Mouse (Mus musculus): ENCODE results near the gene Hbb-y. TPM values are rescaled to one million over a fixed set of nuclear protein-coding genes. Genes with fewer than 3 reads are reported as not detected.

Gene Hbb-y
- total and polyA plus RNA-seq, 2 experiments from 2014 or later, result 0.87 to 1.0 TPM

DNA sequence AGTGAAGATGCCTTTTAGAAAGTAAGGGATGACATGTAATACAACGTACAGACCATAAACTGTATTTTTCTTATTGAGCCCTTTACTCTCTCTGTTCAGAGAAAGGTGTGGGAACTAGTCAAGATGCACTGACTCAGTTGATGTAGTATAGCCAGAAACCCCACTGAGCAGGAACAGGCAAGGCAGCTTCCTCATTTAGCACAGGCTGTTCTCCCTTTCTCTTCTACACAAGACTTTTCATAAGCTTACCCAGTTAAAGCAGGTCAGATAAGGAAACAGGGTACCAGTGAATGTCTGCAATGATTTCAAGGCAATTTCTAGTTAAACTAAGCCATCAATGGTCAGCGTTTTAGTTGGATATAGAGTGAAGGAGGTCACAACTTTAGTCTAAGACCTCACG is 8.5 kb upstream of the Hbb-y start:
- no peaks in the 10 kb centered on the region for H3K4me1 ChIP-seq (ENCODE audit: insufficient read depth)
- no peak overlapping the region for H3K4me2 ChIP-seq (ENCODE audit: low read depth)
- no peak overlapping the region for H3K4me3 ChIP-seq (ENCODE audit: low read depth, low read length)
- no peak for ATAC-seq
- H3K9me3 ChIP-seq (ENCODE audit: low read length), result no peaks in the 10 kb centered on the region
- DNase-seq, result no peak
- no peak for TF ChIP-seq CTCF (IDR thresholded peaks at IDR 0.05; ENCODE audit: low read depth)
- no peaks in the 10 kb centered on the region for H3K27me3 ChIP-seq (ENCODE audit: insufficient read depth, low read length)
- WGBS, result 79% methylated on average over 3 of the region's 3 CpGs
- no peaks in the 10 kb centered on the region for H3K36me3 ChIP-seq (ENCODE audit: insufficient read depth)
- H3K27ac ChIP-seq (ENCODE audit: low read depth, low read length), result no peak overlapping the region
- no peak overlapping the region for H3K9ac ChIP-seq

DNA sequence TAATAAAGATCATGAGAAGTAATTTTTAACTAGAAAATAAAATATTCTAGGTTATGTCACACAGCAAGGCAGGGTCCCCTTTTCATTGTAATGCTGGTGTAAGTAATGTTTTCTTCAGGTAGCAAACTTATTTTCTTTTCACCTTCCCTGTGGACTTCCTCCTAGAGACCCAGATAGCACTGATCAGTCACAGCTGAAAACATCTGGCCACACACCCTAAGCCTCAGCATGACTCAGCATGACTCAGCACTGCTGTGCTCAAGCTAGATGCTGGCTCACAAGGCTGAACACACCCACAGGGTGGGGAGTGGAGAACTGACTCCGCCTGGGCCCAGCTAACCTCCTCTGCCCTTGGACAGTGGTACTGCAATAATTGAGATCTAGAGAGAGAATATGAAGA is 7.8 kb upstream of the Hbb-y start:
- no peaks in the 10 kb centered on the region for H3K27me3 ChIP-seq (ENCODE audit: insufficient read depth, low read length)
- no peak overlapping the region for H3K9ac ChIP-seq
- no peak for ATAC-seq
- no peaks in the 10 kb centered on the region for H3K36me3 ChIP-seq (ENCODE audit: insufficient read depth)
- DNase-seq, result no peak
- 59% methylated on average over 1 of the region's 1 CpGs for WGBS
- H3K27ac ChIP-seq (ENCODE audit: low read depth, low read length), result no peak overlapping the region
- TF ChIP-seq CTCF (IDR thresholded peaks at IDR 0.05; ENCODE audit: low read depth), result no peak
- H3K4me1 ChIP-seq (ENCODE audit: insufficient read depth), result no peaks in the 10 kb centered on the region
- H3K4me3 ChIP-seq (ENCODE audit: low read depth, low read length), result no peak overlapping the region
- no peak overlapping the region for H3K4me2 ChIP-seq (ENCODE audit: low read depth)
- no peaks in the 10 kb centered on the region for H3K9me3 ChIP-seq (ENCODE audit: low read length)

DNA sequence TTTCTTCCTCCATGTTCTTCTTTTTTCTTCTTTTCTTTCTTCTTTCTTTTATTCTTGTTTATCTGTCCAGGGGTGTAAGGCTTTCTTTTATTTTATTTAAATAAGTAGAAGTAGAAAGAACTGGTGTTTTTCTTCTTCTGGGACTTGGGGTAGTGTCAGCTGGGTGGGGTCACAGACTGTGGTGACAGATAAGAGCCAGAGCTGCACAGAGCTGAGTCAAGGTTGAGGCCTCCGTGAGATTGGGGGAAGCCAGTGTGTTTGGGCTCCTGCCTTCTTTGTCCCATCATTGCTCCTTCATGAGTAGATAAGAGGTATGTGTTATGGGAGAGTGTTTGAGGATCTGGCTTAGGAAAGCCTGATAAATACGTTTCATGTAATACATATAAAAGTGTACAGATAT is 6.1 kb upstream of the Hbb-y start:
- WGBS, result 69% methylated on average over 2 of the region's 2 CpGs
- no peak for TF ChIP-seq CTCF (IDR thresholded peaks at IDR 0.05; ENCODE audit: low read depth)
- Histone ChIP-seq H3K36me3 (ENCODE audit: insufficient read depth) (no peaks in the 10 kb centered on the region), H3K4me1 (ENCODE audit: insufficient read depth) (no peaks in the 10 kb centered on the region), H3K9ac (no peak overlapping the region), H3K27ac (ENCODE audit: low read depth, low read length) (no peak overlapping the region), H3K4me3 (ENCODE audit: low read depth, low read length) (no peak overlapping the region), H3K9me3 (ENCODE audit: low read length) (no peaks in the 10 kb centered on the region), H3K4me2 (ENCODE audit: low read depth) (no peak overlapping the region), H3K27me3 (ENCODE audit: insufficient read depth, low read length) (no peaks in the 10 kb centered on the region)
- ATAC-seq (no peak), DNase-seq (no peak)

DNA sequence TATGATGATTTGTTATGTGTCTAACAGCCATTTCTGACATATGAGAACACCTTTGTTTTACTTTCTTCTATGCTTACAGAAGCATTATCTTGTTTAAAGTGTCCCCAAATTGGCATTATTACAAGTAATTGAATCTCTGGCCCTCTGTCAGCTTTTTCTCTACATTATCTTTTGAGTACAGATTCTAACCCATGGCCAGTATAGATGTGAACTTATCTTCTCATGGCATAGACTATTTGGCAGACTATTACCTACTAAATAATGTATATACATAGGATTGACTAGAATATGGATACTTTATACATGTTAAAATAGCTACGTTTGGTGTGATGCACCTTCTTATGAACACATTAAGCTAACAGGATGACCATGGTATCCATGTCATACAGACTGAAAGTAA is 1.7 kb upstream of the Hbb-y start:
- H3K36me3 ChIP-seq (ENCODE audit: insufficient read depth), result no peaks in the 10 kb centered on the region
- TF ChIP-seq CTCF (IDR thresholded peaks at IDR 0.05; ENCODE audit: low read depth), result no peak
- no peak overlapping the region for H3K4me2 ChIP-seq (ENCODE audit: low read depth)
- ATAC-seq, result no peak
- WGBS, result 61% methylated on average over 1 of the region's 1 CpGs
- no peak overlapping the region for H3K27ac ChIP-seq (ENCODE audit: low read depth, low read length)
- no peak overlapping the region for H3K9ac ChIP-seq
- no peak overlapping the region for H3K4me3 ChIP-seq (ENCODE audit: low read depth, low read length)
- no peaks in the 10 kb centered on the region for H3K4me1 ChIP-seq (ENCODE audit: insufficient read depth)
- H3K9me3 ChIP-seq (ENCODE audit: low read length), result no peaks in the 10 kb centered on the region
- no peaks in the 10 kb centered on the region for H3K27me3 ChIP-seq (ENCODE audit: insufficient read depth, low read length)
- DNase-seq, result no peak

DNA sequence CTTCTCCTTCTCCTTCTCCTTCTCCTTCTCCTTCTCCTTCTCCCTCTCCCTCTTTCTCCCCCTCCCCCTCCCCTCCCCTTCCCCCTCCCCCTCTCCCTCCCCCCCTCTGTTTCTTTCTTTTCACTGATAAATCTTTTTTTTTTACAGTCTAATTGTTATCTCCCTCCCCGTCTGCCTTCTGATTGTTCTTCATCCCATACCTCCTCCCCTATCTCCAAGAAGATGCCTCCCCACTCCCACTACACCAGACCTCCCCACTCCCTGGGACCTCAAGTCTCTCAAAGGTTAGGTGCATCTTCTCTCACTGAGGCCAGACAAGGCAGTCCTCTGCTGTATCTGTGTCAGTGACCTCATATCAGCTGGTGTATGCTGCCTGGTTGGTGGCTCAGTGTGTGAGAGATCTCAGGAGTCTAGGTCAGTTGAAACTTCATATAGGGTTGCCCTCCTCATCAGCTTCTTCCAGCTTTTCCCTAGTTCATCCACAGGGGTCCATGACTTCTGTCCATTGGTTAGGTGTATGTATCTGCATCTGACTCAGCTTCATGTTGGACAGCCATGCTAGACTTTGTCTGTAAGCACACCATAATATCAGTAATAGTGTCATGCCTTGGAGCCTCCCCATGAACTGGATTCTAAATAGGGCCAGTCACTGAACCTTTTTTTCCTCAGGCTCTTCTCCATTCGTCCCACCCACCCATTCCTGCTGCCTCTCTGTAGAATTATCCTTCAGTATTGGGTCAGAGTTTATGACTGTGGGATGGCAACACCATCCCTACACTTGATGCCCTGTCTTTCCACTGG is 8.3 kb downstream of the Hbb-y start:
- WGBS, result 40% methylated on average over 1 of the region's 2 CpGs
- no peak overlapping the region for H3K9ac ChIP-seq
- H3K4me3 ChIP-seq (ENCODE audit: low read depth, low read length), result no peak overlapping the region
- H3K4me1 ChIP-seq (ENCODE audit: insufficient read depth), result no peaks in the 10 kb centered on the region
- H3K36me3 ChIP-seq (ENCODE audit: insufficient read depth), result no peaks in the 10 kb centered on the region
- no peak for DNase-seq
- H3K27ac ChIP-seq (ENCODE audit: low read depth, low read length), result no peak overlapping the region
- no peaks in the 10 kb centered on the region for H3K9me3 ChIP-seq (ENCODE audit: low read length)
- H3K4me2 ChIP-seq (ENCODE audit: low read depth), result no peak overlapping the region
- no peaks in the 10 kb centered on the region for H3K27me3 ChIP-seq (ENCODE audit: insufficient read depth, low read length)
- no peak for ATAC-seq
- no peak for TF ChIP-seq CTCF (IDR thresholded peaks at IDR 0.05; ENCODE audit: low read depth)

DNA sequence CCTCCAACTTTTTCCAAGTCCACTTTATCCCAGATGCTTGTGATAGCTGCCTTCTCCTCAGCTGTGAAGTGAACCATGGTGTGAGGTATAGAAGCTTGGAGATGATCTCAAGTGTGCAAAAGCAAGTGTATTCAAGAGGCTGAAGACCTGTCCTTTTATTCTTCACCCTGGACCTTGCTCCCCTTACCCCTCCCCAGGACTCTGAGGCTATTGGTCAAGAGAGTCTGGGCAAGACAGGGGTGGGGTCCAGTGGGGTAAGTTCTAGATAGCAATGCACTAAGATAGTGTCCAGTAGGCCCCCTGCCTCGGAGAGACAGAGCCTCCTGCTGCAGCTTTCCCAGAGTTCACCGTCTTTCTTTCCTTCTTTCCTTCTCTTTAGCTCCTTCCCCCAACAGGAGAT is 10.0 kb downstream of the Hbb-y start, which contains the start of gene Hbb-bh1:
Gene Hbb-bh1, minus strand, starts transcription at position 131 of the 400 bp plus-strand sequence.
- Histone ChIP-seq H3K27me3 (ENCODE audit: insufficient read depth, low read length) (no peaks in the 10 kb centered on the region), H3K4me1 (ENCODE audit: insufficient read depth) (no peaks in the 10 kb centered on the region), H3K9me3 (ENCODE audit: low read length) (no peaks in the 10 kb centered on the region), H3K4me2 (ENCODE audit: low read depth) (no peak within 1 kb of the TSS), H3K36me3 (ENCODE audit: insufficient read depth) (no peaks in the 10 kb centered on the region), H3K4me3 (ENCODE audit: low read depth, low read length) (no peak within 1 kb of the TSS), H3K27ac (ENCODE audit: low read depth, low read length) (no peak within 1 kb of the TSS), H3K9ac (no peak within 1 kb of the TSS)
- DNase-seq (no peak), ATAC-seq (no peak)
- no peak for TF ChIP-seq CTCF (IDR thresholded peaks at IDR 0.05; ENCODE audit: low read depth)
- 79% methylated on average over 2 of the region's 2 CpGs for WGBS

DNA sequence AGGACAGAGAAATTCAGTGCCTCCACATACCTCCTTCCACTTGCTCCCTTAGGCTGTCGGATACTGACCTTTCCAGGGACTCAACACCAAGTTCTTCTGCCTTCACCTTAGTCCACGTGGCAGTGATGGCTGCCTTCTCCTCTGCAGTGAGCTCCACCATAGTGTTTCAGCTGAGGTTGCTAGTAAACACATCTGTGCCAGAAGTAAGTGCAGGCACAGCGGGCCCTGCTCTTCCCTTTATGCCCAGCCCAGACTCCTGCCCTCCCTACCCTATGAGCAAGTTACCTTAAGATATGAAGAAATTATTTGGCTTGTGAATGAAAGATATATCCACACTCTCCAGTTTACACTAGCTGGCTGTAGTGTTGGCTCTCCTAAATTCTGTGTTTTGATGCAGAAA is 12.7 kb downstream of the Hbb-y start, which contains the start of gene Hbb-bh2:
Gene Hbb-bh2, minus strand, starts transcription at position 253 of the 400 bp plus-strand sequence.
- H3K27ac ChIP-seq (ENCODE audit: low read depth, low read length), result no peak within 1 kb of the TSS
- no peak within 1 kb of the TSS for H3K4me2 ChIP-seq (ENCODE audit: low read depth)
- H3K27me3 ChIP-seq (ENCODE audit: insufficient read depth, low read length), result no peaks in the 10 kb centered on the region
- H3K9me3 ChIP-seq (ENCODE audit: low read length), result no peaks in the 10 kb centered on the region
- WGBS, result 70% methylated on average over 3 of the region's 3 CpGs
- no peak for TF ChIP-seq CTCF (IDR thresholded peaks at IDR 0.05; ENCODE audit: low read depth)
- DNase-seq, result no peak
- ATAC-seq, result no peak
- H3K4me1 ChIP-seq (ENCODE audit: insufficient read depth), result no peaks in the 10 kb centered on the region
- H3K4me3 ChIP-seq (ENCODE audit: low read depth, low read length), result no peak within 1 kb of the TSS
- no peak within 1 kb of the TSS for H3K9ac ChIP-seq
- H3K36me3 ChIP-seq (ENCODE audit: insufficient read depth), result no peaks in the 10 kb centered on the region
